Mouse (Mus musculus): Measurements from ENCODE around the gene Tex46. TPM values are rescaled to one million over a fixed set of nuclear protein-coding genes. Genes with fewer than 3 reads are reported as not detected.

The Tex46 gene
- total RNA-seq, 2 experiments from 2014 or later, result not detected

Small RNAs within 50 kb of the gene (microRNA-seq; reads per million reads assigned to microRNA genes)
- 0 reads per million in 2 experiments for gene Gm22180

Other genes starting within 250 kb of the Tex46 start
- gene Htr1d, start 186.9 kb upstream of the Tex46 start, total RNA-seq (2021), result 1 to 10 TPM; 5.7 to 5.9 TPM
- gene 6030445D17Rik, start 148.2 kb upstream of the Tex46 start, total RNA-seq (2021), result under 1 TPM; 0.21 to 0.70 TPM
- gene Luzp1, start 140.7 kb upstream of the Tex46 start, total RNA-seq (2021), result 10 to 100 TPM; 83.9 to 88.2 TPM
- gene Kdm1a, start 7.7 kb upstream of the Tex46 start, total RNA-seq (2021), result 10 to 100 TPM; 88.7 to 93.5 TPM
- gene Lactbl1, start 12.2 kb downstream of the Tex46 start, total RNA-seq (2021), result not detected
- gene Ephb2, start 225.6 kb downstream of the Tex46 start, total RNA-seq (2021), result 10 to 100 TPM; 14.9 to 16.1 TPM